Comparison of ENCODE assay signal across 22 mouse cellular contexts in the genomic region with DNA sequence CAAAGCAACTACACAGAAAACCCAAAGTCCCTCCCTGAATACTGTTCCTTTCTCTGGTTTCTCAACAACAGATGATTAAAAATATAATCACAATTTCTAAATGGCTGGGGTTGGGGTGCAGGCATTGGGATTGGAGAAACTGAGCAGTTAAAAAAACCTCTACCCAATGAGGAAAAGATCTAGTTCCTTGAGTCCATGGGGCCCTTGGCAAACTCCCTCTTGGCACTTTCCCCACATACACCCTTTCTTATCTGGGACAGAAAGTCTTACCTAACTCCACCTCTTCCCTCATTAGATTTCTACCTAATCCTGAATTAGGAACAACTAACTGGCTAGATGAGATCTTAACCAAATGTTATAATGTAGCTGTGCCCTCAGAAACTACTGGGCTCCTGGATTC.
"Had no signal": no experiment of that assay in that cellular context is flagged by ENCODE, and none has a peak within 500 bp of the region (broad histone marks: within the 10 kb centered on the region; RNA-seq: fewer than 3 reads in every experiment).

No protein-coding gene starts in this region.

- H3K9me3 ChIP-seq: heart, embryonic 10.5 days; heart, embryonic 12.5 days; hindbrain, embryonic 13.5 days; hindbrain, embryonic 15.5 days; kidney, embryonic 15.5 days; limb, embryonic 13.5 days; limb, embryonic 15.5 days; liver, embryonic 12.5 days had no signal

- H3K9ac ChIP-seq: heart, embryonic 12.5 days; hindbrain, embryonic 13.5 days; hindbrain, embryonic 15.5 days; kidney, embryonic 15.5 days; limb, embryonic 13.5 days; limb, embryonic 15.5 days; liver, embryonic 12.5 days had no signal

- H3K27ac ChIP-seq: gastrocnemius, adult 2 months; heart, embryonic 10.5 days; hindbrain, embryonic 13.5 days; hindbrain, embryonic 15.5 days; hindbrain, postnatal 0 days; kidney, embryonic 15.5 days; kidney, postnatal 0 days; limb, embryonic 13.5 days; limb, embryonic 15.5 days; liver, embryonic 12.5 days had no signal

- H3K4me1 ChIP-seq: hindbrain, embryonic 15.5 days; kidney, embryonic 15.5 days; limb, embryonic 13.5 days; limb, embryonic 15.5 days had no signal

- ATAC-seq: hindbrain, postnatal 0 days; intestine, embryonic 16.5 days; liver, embryonic 12.5 days had no signal

- H3K4me3 ChIP-seq: gastrocnemius, adult 2 months; heart, embryonic 10.5 days; heart, embryonic 12.5 days; hindbrain, embryonic 13.5 days; hindbrain, embryonic 15.5 days; kidney, embryonic 15.5 days; limb, embryonic 13.5 days; limb, embryonic 15.5 days; liver, embryonic 12.5 days had no signal

- H3K4me2 ChIP-seq: heart, embryonic 12.5 days; hindbrain, embryonic 13.5 days; hindbrain, embryonic 15.5 days; kidney, embryonic 15.5 days; limb, embryonic 13.5 days; limb, embryonic 15.5 days; liver, embryonic 12.5 days had no signal

- DNase-seq: gastrocnemius, adult 2 months; gastrocnemius, postnatal 14 days; gastrocnemius, postnatal 36 days; heart, adult 18-20 months; heart, postnatal 10 days; kidney, adult 11 months; kidney, adult 9 months; kidney, postnatal 14 days; layer of hippocampus, adult 9-11 months; layer of hippocampus, postnatal 36 days; left cerebral cortex, postnatal 4 days had no signal

- H3K27me3 ChIP-seq: heart, embryonic 12.5 days; hindbrain, embryonic 13.5 days; hindbrain, embryonic 15.5 days; kidney, embryonic 15.5 days; limb, embryonic 13.5 days; limb, embryonic 15.5 days; liver, embryonic 12.5 days had no signal
